Mouse (Mus musculus) C2C12 (cell line): Measurements from ENCODE around the gene Rere. TPM values are rescaled to one million over a fixed set of nuclear protein-coding genes. Genes with fewer than 3 reads are reported as not detected.

Source experiments
- H3K27me3 ChIP-seq: one replicate; pipeline ENCODE4 v1.6.1; 2011; ENCODE audit not compliant: control insufficient read depth, insufficient read depth, insufficient read length
- H3K36me3 ChIP-seq: one replicate; pipeline ENCODE4 v1.6.1; 2011; ENCODE audit not compliant: control insufficient read depth, insufficient read depth
- H3K4me3 ChIP-seq: one replicate; pipeline ENCODE4 v1.5.1; 2011; ENCODE audit warnings: mild to moderate bottlenecking, control low read depth; ENCODE audit not compliant: poor library complexity, insufficient read depth, severe bottlenecking
- H3K79me2 ChIP-seq: one replicate; pipeline ENCODE4 v1.6.1; 2011; ENCODE audit not compliant: control insufficient read depth, insufficient read depth
- H3K79me3 ChIP-seq: one replicate; pipeline ENCODE4 v1.6.1; 2011; ENCODE audit warnings: low read depth, control low read depth
- H3ac ChIP-seq: one replicate; pipeline ENCODE3; 2011; ENCODE audit warnings: low read depth; ENCODE audit not compliant: control insufficient read depth, insufficient read length
- CEBPB ChIP-seq: IDR thresholded peaks from one replicate; pipeline ENCODE4 v1.6.1; 2011; ENCODE audit warnings: low read depth, mild to moderate bottlenecking, control low read depth, moderate library complexity
- CTCF ChIP-seq: IDR thresholded peaks from one replicate; pipeline ENCODE4 v1.5.1; 2011; ENCODE audit not compliant: control insufficient read depth, insufficient read depth, insufficient read length
- FOSL1 ChIP-seq: IDR thresholded peaks from one replicate; pipeline ENCODE4 v1.8.0; 2011; ENCODE audit warnings: mild to moderate bottlenecking, low read length; ENCODE audit not compliant: poor library complexity, insufficient read depth, severe bottlenecking
- MAX ChIP-seq: IDR thresholded peaks from one replicate; pipeline ENCODE4 v1.6.1; 2011; ENCODE audit warnings: mild to moderate bottlenecking, control low read depth
- MYOD1 ChIP-seq: IDR thresholded peaks from one replicate; pipeline ENCODE4 v1.6.1; 2011; ENCODE audit warnings: low read depth; ENCODE audit not compliant: control insufficient read depth, insufficient read length
- MYOG ChIP-seq: IDR thresholded peaks from one replicate; pipeline ENCODE4 v1.6.1; 2011; ENCODE audit not compliant: control insufficient read depth, insufficient read length; ENCODE audit errors: extremely low read depth
- USF1 ChIP-seq: IDR thresholded peaks from one replicate; pipeline ENCODE4 v1.6.1; 2011; ENCODE audit warnings: low read depth, mild to moderate bottlenecking, control low read depth, moderate library complexity
- polyA plus RNA-seq: library from polyadenylated mRNA; unstranded; fragments of >200 nt; fragmentation: generic; extraction: Trizol; gene quantifications from one replicate; pipeline ENCODE4 v1.2.1, GENCODE M21; 2012; ENCODE audit warnings: missing spikeins

Rere gene
- polyA plus RNA-seq, 1 experiment, result 27.1 TPM

- Histone ChIP-seq H3K27me3 (no peaks in the 10 kb centered on the region), H3K79me3 (peaks cover 37% of the 10 kb centered on the region), H3ac (no peak overlapping the region), H3K4me3 (no peak overlapping the region), H3K79me2 (peaks cover 97% of the 10 kb centered on the region), H3K36me3 (peaks cover 5% of the 10 kb centered on the region)
- TF ChIP-seq FOSL1 (no peak), CTCF (no peak), MYOG (no peak), MYOD1 (no peak), CEBPB (no peak), USF1 (no peak), MAX (no peak)
These were observed 312.2 kb downstream of the Rere start for GRCm38 (mm10) chr4:150593473-150594217.

- Histone ChIP-seq H3ac (no peak overlapping the region), H3K79me2 (peaks cover 97% of the 10 kb centered on the region), H3K79me3 (peaks cover 31% of the 10 kb centered on the region), H3K4me3 (no peak overlapping the region), H3K36me3 (peaks cover 5% of the 10 kb centered on the region), H3K27me3 (no peaks in the 10 kb centered on the region)
- TF ChIP-seq MYOG (no peak), MYOD1 (no peak), MAX (no peak), FOSL1 (no peak), USF1 (no peak), CTCF (no peak), CEBPB (no peak)
These were observed 312.9 kb downstream of the Rere start for GRCm38 (mm10) chr4:150594298-150594829.

- peaks cover 5% of the 10 kb centered on the region for H3K36me3 ChIP-seq
- TF ChIP-seq CTCF (no peak), MAX (no peak), CEBPB (no peak), USF1 (no peak), FOSL1 (no peak), MYOD1 (no peak), MYOG (no peak)
- no peak overlapping the region for H3ac ChIP-seq
- no peaks in the 10 kb centered on the region for H3K27me3 ChIP-seq
- no peak overlapping the region for H3K4me3 ChIP-seq
- peaks cover 29% of the 10 kb centered on the region for H3K79me3 ChIP-seq
- H3K79me2 ChIP-seq, result peaks cover 95% of the 10 kb centered on the region
These were observed 313.6 kb downstream of the Rere start for GRCm38 (mm10) chr4:150595071-150595470.

DNA sequence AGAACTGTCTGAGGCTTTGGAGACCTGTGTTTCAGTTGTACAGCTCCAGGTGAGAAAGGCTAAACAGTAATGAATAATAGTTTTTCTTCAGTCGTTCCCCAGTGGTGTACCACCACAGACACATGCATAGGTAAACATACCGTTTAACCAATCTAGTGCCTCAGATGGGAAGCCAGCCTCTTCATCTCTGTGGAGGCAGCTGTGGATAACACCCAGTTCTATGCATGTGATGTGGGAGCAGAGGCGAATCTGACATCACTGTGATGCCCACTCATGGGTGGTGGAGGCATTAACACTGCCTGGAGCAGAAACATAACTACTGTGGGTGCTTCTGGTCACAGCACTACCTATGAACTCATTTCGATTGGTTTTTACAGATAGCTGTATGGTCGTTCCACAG, 314.5 kb downstream of the Rere start:
- Histone ChIP-seq H3ac (no peak overlapping the region), H3K36me3 (peaks cover 5% of the 10 kb centered on the region), H3K79me3 (peaks cover 27% of the 10 kb centered on the region), H3K27me3 (no peaks in the 10 kb centered on the region), H3K79me2 (peaks cover 86% of the 10 kb centered on the region), H3K4me3 (no peak overlapping the region)
- TF ChIP-seq CTCF (no peak), CEBPB (no peak), MYOG (no peak), USF1 (no peak), MAX (no peak), MYOD1 (no peak), FOSL1 (no peak)

DNA sequence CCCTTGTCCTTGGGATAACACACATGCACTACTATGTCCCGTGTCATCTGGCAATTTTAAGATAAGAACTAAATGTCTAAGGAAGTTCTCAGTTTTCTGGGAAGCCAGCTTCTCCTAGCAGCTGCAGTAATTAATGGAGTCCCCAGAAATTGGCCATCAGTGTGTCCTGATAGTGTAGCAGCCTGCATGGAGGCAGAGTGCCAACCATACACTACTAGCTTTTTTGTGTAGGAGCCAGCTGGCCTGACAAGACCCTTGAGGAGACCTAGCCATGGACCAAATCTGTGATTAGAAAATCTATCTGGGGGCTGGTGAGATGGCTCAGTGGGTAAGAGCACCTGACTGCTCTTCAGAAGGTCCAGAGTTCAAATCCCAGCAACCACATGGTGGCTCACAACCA, 317.2 kb downstream of the Rere start:
- TF ChIP-seq MAX (no peak), CEBPB (no peak), MYOD1 (no peak), CTCF (no peak), MYOG (no peak), USF1 (no peak), FOSL1 (no peak)
- Histone ChIP-seq H3K36me3 (peaks cover 5% of the 10 kb centered on the region), H3K79me3 (peaks cover 25% of the 10 kb centered on the region), H3ac (no peak overlapping the region), H3K79me2 (peaks cover 81% of the 10 kb centered on the region), H3K4me3 (no peak overlapping the region), H3K27me3 (no peaks in the 10 kb centered on the region)
